In genomic region chr7:29518054-29518420, GRCm38 (mm10) we compare ENCODE assay signal across 8 mouse cellular contexts. TPM values are rescaled to one million over a fixed set of nuclear protein-coding genes. Genes with fewer than 3 reads are reported as not detected.
DNase-seq lines count a peak whose midpoint lies in the region; ATAC-seq and TF ChIP-seq lines count a peak whose summit lies in the region.

No protein-coding gene starts in this region.

- in situ Hi-C loops in ES-E14 (cut with MboI; ENCODE audit: low sequenced_read_pairs in 2 of 2, unreplicated experiment in 2 of 2), result no loop called here

- WGBS in heart, embryonic 14.5 days, result under 1% methylated on average over 25 of the region's 28 CpGs
- under 1% methylated on average over 28 of the region's 28 CpGs for WGBS in forebrain, embryonic 14.5 days
- under 1% methylated on average over 28 of the region's 28 CpGs for WGBS in macrophage (ENCODE audit: missing documents)

- no peaks in the 10 kb centered on the region for H3K4me1 ChIP-seq in heart, embryonic 14.5 days (ENCODE audit: control insufficient read depth in 2 of 2, insufficient read depth in 2 of 2, low read length in 2 of 2)
- peaks cover 5 to 15% of the 10 kb centered on the region in 2 experiments; a peak in 3 of 4 replicates for H3K4me1 ChIP-seq in ES-E14 (ENCODE audit: control insufficient read depth in 2 of 2, insufficient read depth in 2 of 2, low read length in 2 of 2, poor library complexity in 1 of 2)
- H3K4me1 ChIP-seq in forebrain, embryonic 14.5 days (ENCODE audit: control insufficient read depth, insufficient read depth, low read length), result peaks cover 8% of the 10 kb centered on the region

- H3K9ac ChIP-seq in heart, embryonic 14.5 days (ENCODE audit: low read length), result peak overlapping the region; percentile 74
- peak overlapping the region; percentile 87 for H3K9ac ChIP-seq in ES-E14 (ENCODE audit: insufficient read depth, low read depth, low read length, poor library complexity, severe bottlenecking)
- H3K9ac ChIP-seq in forebrain, embryonic 14.5 days (ENCODE audit: low read length), result peak overlapping the region; percentile 87

- H3K36me3 ChIP-seq in heart, embryonic 14.5 days (ENCODE audit: control insufficient read depth, insufficient read depth, low read length), result no peaks in the 10 kb centered on the region
- H3K36me3 ChIP-seq in ES-E14 (ENCODE audit: control insufficient read depth, insufficient read depth, low read length, poor library complexity, severe bottlenecking), result peaks cover 3% of the 10 kb centered on the region; the same call in 1 of the 2 replicates
- H3K36me3 ChIP-seq in forebrain, embryonic 14.5 days (ENCODE audit: control insufficient read depth, insufficient read depth, low read length), result no peaks in the 10 kb centered on the region
- H3K36me3 ChIP-seq in macrophage (ENCODE audit: inconsistent target), result no peaks in the 10 kb centered on the region

- peak overlapping the region; percentile 64 to 65 for H3K4me3 ChIP-seq in heart, embryonic 14.5 days (ENCODE audit: control insufficient read depth in 1 of 2, insufficient read depth in 1 of 2, low read depth in 1 of 2, low read length in 2 of 2)
- peak overlapping the region; percentile 97 to 98 for H3K4me3 ChIP-seq in ES-E14 (ENCODE audit: insufficient read depth in 1 of 2, low read depth in 1 of 2, low read length in 2 of 2, poor library complexity in 1 of 2, severe bottlenecking in 1 of 2)
- H3K4me3 ChIP-seq in forebrain, embryonic 14.5 days (ENCODE audit: low read depth, low read length), result peak overlapping the region; percentile 89
- peak overlapping the region; percentile 53 for H3K4me3 ChIP-seq in macrophage (ENCODE audit: inconsistent target)

- H3K4me2 ChIP-seq in heart, embryonic 14.5 days (ENCODE audit: low read length), result peak overlapping the region; percentile 99
- H3K4me2 ChIP-seq in forebrain, embryonic 14.5 days (ENCODE audit: low read length), result peak overlapping the region; percentile 92

- H3K27me3 ChIP-seq in heart, embryonic 14.5 days (ENCODE audit: control insufficient read depth, insufficient read depth, low read length), result peaks cover 41% of the 10 kb centered on the region
- no peaks in the 10 kb centered on the region for H3K27me3 ChIP-seq in forebrain, embryonic 14.5 days (replicated peaks; ENCODE audit: control insufficient read depth, insufficient read depth, low read length)

- ATAC-seq in heart, embryonic 14.5 days (ENCODE audit: insufficient number of reproducible peaks, insufficient read depth, low FRiP score, low read depth), result no peak
- ATAC-seq in forebrain, embryonic 14.5 days, result peak; percentile 49

- H3K79me2 ChIP-seq in macrophage (ENCODE audit: inconsistent target), result peaks cover 49% of the 10 kb centered on the region

- intact Hi-C loops in heart, postnatal 36 days (cut with DNase I), result loop anchor here (5.0 kb wide), 1 partner anchor 1034 kb away; the partner anchor contains the start of genes Hspb6 and Proser3
- intact Hi-C loops in gastrocnemius, postnatal 14 days (cut with DNase I; ENCODE audit: low total_unique reads), result loop anchor here (10.0 kb wide), 1 partner anchor 53 kb away; no protein-coding TSS in a partner anchor

- DNase-seq in heart, postnatal 36 days, result no peak
- no peak for DNase-seq in ES-E14 (ENCODE audit: low read depth, low spot score)
- DNase-seq in forebrain, embryonic 14.5 days (ENCODE audit: low spot score), result peak; percentile 39
- DNase-seq in ovary, postnatal 14 days (ENCODE audit: low spot score), result no peak
- DNase-seq in gastrocnemius, postnatal 14 days, result no peak
- no peak for DNase-seq in kidney, postnatal 25 days

- no peak overlapping the region for H3K27ac ChIP-seq in heart, embryonic 14.5 days (replicated peaks in 1 of 2; ENCODE audit: control insufficient read depth in 1 of 2, insufficient read depth in 1 of 2, low read depth in 2 of 2, low read length in 2 of 2)
- H3K27ac ChIP-seq in ES-E14 (ENCODE audit: insufficient read depth, low read depth, low read length, poor library complexity, severe bottlenecking) (no peak overlapping the region), macrophage (no peak overlapping the region)
- no peak overlapping the region for H3K27ac ChIP-seq in forebrain, embryonic 14.5 days (ENCODE audit: low read depth, low read length)

- H3K9me3 ChIP-seq in heart, embryonic 14.5 days (ENCODE audit: control insufficient read depth, low read length), result no peaks in the 10 kb centered on the region
- no peaks in the 10 kb centered on the region for H3K9me3 ChIP-seq in ES-E14 (ENCODE audit: control insufficient read depth, insufficient read depth, low read depth, low read length)
- no peaks in the 10 kb centered on the region for H3K9me3 ChIP-seq in forebrain, embryonic 14.5 days (replicated peaks; ENCODE audit: control insufficient read depth, low read length)

TF ChIP-seq in ES-E14, 5 proteins besides CTCF, POLR2A, EP300 and RAD21:
- TF ChIP-seq CHD2 (IDR thresholded peaks at IDR 0.05; ENCODE audit: low read depth, low read length) (no peak), HCFC1 (IDR thresholded peaks at IDR 0.05; ENCODE audit: borderline replicate concordance, insufficient read depth, low read length) (no peak), ZC3H11A (IDR thresholded peaks at IDR 0.05; ENCODE audit: borderline replicate concordance, low read depth, low read length) (no peak), ZNF384 (IDR thresholded peaks at IDR 0.05; ENCODE audit: low read depth, low read length) (no peak), MAFK (IDR thresholded peaks at IDR 0.05; ENCODE audit: insufficient read depth, low read depth, low read length) (no peak)

RNA-seq across cellular contexts. Expression of gene Sipa1l3, which starts 0.4 kb away (rescaled TPM):
- polyA plus RNA-seq in heart, embryonic 14.5 days (2014; fragmentation: Nextera tagmentation; extraction: Ambion mirVana), result 3.0 and 3.4 TPM in 2 replicates
- total RNA-seq in heart, postnatal 36 days (2021), result 1 to 10 TPM; 8.4 to 9.7 TPM
- total RNA-seq in ES-E14 (2012; rRNA removed), result 27.5 and 33.2 TPM in 2 replicates
- polyA plus RNA-seq in forebrain, embryonic 14.5 days (2014; fragmentation: Nextera tagmentation; extraction: Ambion mirVana), result 6.2 and 11.9 TPM in 2 replicates
- 100 to 1,000 TPM in 1 of 26 experiments, 10 to 100 TPM in 25; 25.2 to 114 (median 60.5) TPM for total RNA-seq in macrophage (2018; cell fraction: chromatin; rRNA removed)
- total RNA-seq in macrophage (2018; cell fraction: cytosol; rRNA removed), result 10 to 100 TPM; 10.1 to 25.1 (median 17.9) TPM
- total RNA-seq in macrophage (2018; cell fraction: nucleus; rRNA removed), result 10 to 100 TPM; 14.0 to 65.9 (median 36.5) TPM
- polyA plus RNA-seq in macrophage (2018), result 10.2 to 12.7 TPM (median 10.3 TPM) in 3 replicates
- 10 to 100 TPM in 1 of 2 experiments, 1 to 10 TPM in 1; 7.8 to 13.1 TPM for total RNA-seq in gastrocnemius, postnatal 14 days (2021)
